Mouse (Mus musculus) kidney, embryonic 14.5 days (tissue): ENCODE measurements around the gene Aven. TPM values are rescaled to one million over a fixed set of nuclear protein-coding genes. Genes with fewer than 3 reads are reported as not detected.

ENCODE experiments used
- ATAC-seq: fragments of 200-750 bp; cut with Nextera tagmentation; 2 replicates; pipeline ENCODE4 v1.8.0; 2017; ENCODE audit warnings: moderate number of reproducible peaks, mild to moderate bottlenecking, moderate TSS enrichment, moderate library complexity; ENCODE audit not compliant: low FRiP score, low TSS enrichment
- H3K27ac ChIP-seq: fragments of 300-500 bp; sonication (generic); 2 replicates; pipeline ENCODE4 v1.5.1; 2014; ENCODE audit warnings: low read depth, mild to moderate bottlenecking, low read length, moderate library complexity, mixed read lengths
- H3K27me3 ChIP-seq: fragments of 300-500 bp; sonication (generic); 2 replicates; pipeline ENCODE4 v1.6.1; 2014; ENCODE audit warnings: mild to moderate bottlenecking, low read length; ENCODE audit not compliant: control insufficient read depth, insufficient read depth
- H3K36me3 ChIP-seq: fragments of 300-500 bp; sonication (generic); 2 replicates; pipeline ENCODE4 v1.6.1; 2014; ENCODE audit warnings: low read length, mixed read lengths; ENCODE audit not compliant: control insufficient read depth, insufficient read depth
- H3K4me1 ChIP-seq: fragments of 300-500 bp; sonication (generic); 2 replicates; pipeline ENCODE4 v1.6.1; 2014; ENCODE audit warnings: low read length, mixed read lengths; ENCODE audit not compliant: control insufficient read depth, insufficient read depth
- H3K4me2 ChIP-seq: fragments of 300-500 bp; sonication (generic); replicated peaks from 2 replicates; pipeline ENCODE4 v1.6.1; 2014; ENCODE audit warnings: low read depth, mild to moderate bottlenecking, low read length
- H3K4me3 ChIP-seq: fragments of 300-500 bp; sonication (generic); 2 replicates; pipeline ENCODE4 v1.5.1; 2014; ENCODE audit warnings: mild to moderate bottlenecking, low read length
- H3K9ac ChIP-seq: fragments of 300-500 bp; sonication (generic); 2 replicates; pipeline ENCODE4 v1.6.1; 2014; ENCODE audit warnings: low read depth, mild to moderate bottlenecking, low read length, moderate library complexity
- H3K9me3 ChIP-seq: fragments of 300-500 bp; sonication (generic); 2 replicates; pipeline ENCODE4 v1.6.1; 2016; ENCODE audit warnings: low read length; ENCODE audit not compliant: control insufficient read depth
- WGBS: fragments of 180-500 bp; shearing (Covaris S2); extraction: QIAGEN DNeasy Blood & Tissue Kit; methylation state at CpG from one replicate; pipeline ENCODE4 v1.1.7; 2014; 5-methylcytosine and 5-hydroxymethylcytosine counted together
- polyA plus RNA-seq: library from polyadenylated mRNA; unstranded; fragments of >200 nt; fragmentation: Nextera tagmentation; extraction: Ambion mirVana; gene quantifications from 2 replicates; pipeline ENCODE4 v1.2.1, GENCODE M21; 2014

Aven gene
- polyA plus RNA-seq, 1 experiment from 2014 or later: 10.9 TPM

- Histone ChIP-seq H3K9ac (no peak overlapping the region), H3K27me3 (no peaks in the 10 kb centered on the region), H3K4me3 (no peak overlapping the region), H3K36me3 (no peaks in the 10 kb centered on the region), H3K4me2 (no peak overlapping the region), H3K27ac (no peak overlapping the region), H3K4me1 (no peaks in the 10 kb centered on the region), H3K9me3 (no peaks in the 10 kb centered on the region)
- 93% methylated on average over 7 of the region's 7 CpGs for WGBS
- no peak for ATAC-seq
Measured at GRCm38 (mm10) chr2:112561549-112561948, 68.8 kb downstream of the Aven start.

- ATAC-seq: no peak
- Histone ChIP-seq H3K4me2 (no peak overlapping the region), H3K36me3 (no peaks in the 10 kb centered on the region), H3K4me3 (no peak overlapping the region), H3K9me3 (no peaks in the 10 kb centered on the region), H3K27me3 (no peaks in the 10 kb centered on the region), H3K9ac (no peak overlapping the region), H3K27ac (no peak overlapping the region), H3K4me1 (no peaks in the 10 kb centered on the region)
- 96% methylated on average over 1 of the region's 1 CpGs for WGBS
Measured at GRCm38 (mm10) chr2:112565060-112565459, 72.3 kb downstream of the Aven start.

DNA sequence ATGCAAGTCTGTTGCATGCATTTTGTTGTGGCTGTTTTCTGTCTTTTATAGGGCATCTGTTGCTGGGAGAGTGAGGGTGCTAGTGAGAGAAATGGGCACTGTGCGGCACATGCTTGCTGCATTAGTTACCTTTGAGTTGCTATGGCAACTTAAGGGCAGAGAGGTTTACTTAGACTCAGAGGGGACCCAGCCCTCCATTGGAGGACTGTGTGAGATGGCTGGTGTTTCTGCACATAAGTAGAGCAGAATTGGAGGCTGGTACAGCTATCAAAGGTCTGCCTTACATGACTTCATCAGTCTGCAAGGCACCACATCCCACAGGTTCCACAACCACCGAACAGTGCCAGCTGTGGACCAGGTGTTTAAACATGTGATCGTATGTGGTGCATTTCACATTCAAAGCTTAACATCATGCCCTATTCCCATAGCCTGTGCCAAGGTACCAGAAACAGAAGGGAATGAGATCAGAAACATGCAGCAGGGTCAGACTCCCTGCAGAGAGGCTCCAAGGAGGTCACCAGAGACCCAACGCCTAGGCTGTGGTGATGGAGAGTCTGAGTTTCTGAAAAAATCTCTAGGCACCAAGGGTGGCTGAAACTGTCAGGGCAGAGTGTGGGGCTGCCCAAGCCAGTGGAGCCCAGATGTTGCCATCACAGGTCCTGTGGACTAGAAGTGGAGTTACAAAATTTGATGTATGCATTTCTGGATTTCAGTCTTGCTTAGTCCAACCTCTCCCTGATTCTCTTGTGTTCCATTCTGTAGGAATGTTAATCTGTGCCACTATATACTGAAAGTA lies 73.7 kb downstream of the Aven start:
- no peak overlapping the region for H3K4me3 ChIP-seq
- no peaks in the 10 kb centered on the region for H3K4me1 ChIP-seq
- WGBS: 85% methylated on average over 4 of the region's 4 CpGs
- no peak for ATAC-seq
- H3K4me2 ChIP-seq: no peak overlapping the region
- H3K36me3 ChIP-seq: no peaks in the 10 kb centered on the region
- no peaks in the 10 kb centered on the region for H3K9me3 ChIP-seq
- no peak overlapping the region for H3K27ac ChIP-seq
- H3K27me3 ChIP-seq: no peaks in the 10 kb centered on the region
- H3K9ac ChIP-seq: no peak overlapping the region

- no peak overlapping the region for H3K9ac ChIP-seq
- no peak overlapping the region for H3K27ac ChIP-seq
- no peak overlapping the region for H3K4me2 ChIP-seq
- no peak overlapping the region for H3K4me3 ChIP-seq
- H3K36me3 ChIP-seq: no peaks in the 10 kb centered on the region
- no peaks in the 10 kb centered on the region for H3K4me1 ChIP-seq
- WGBS: 90% methylated on average over 4 of the region's 4 CpGs
- no peak for ATAC-seq
- H3K9me3 ChIP-seq: no peaks in the 10 kb centered on the region
- no peaks in the 10 kb centered on the region for H3K27me3 ChIP-seq
Measured at GRCm38 (mm10) chr2:112567786-112568185, 75.0 kb downstream of the Aven start.

- no peaks in the 10 kb centered on the region for H3K4me1 ChIP-seq
- H3K9ac ChIP-seq: no peak overlapping the region
- H3K27me3 ChIP-seq: no peaks in the 10 kb centered on the region
- H3K27ac ChIP-seq: no peak overlapping the region
- H3K4me3 ChIP-seq: no peak overlapping the region
- no peak overlapping the region for H3K4me2 ChIP-seq
- WGBS: 79% methylated on average over 7 of the region's 7 CpGs
- no peak for ATAC-seq
- no peaks in the 10 kb centered on the region for H3K36me3 ChIP-seq
- H3K9me3 ChIP-seq: no peaks in the 10 kb centered on the region
Measured at GRCm38 (mm10) chr2:112590985-112591384, 98.2 kb downstream of the Aven start.

- Histone ChIP-seq H3K36me3 (no peaks in the 10 kb centered on the region), H3K27me3 (no peaks in the 10 kb centered on the region), H3K4me3 (no peak overlapping the region), H3K9me3 (no peaks in the 10 kb centered on the region), H3K4me2 (no peak overlapping the region), H3K9ac (no peak overlapping the region), H3K27ac (no peak overlapping the region), H3K4me1 (no peaks in the 10 kb centered on the region)
- ATAC-seq: no peak
- WGBS: 69% methylated on average over 6 of the region's 6 CpGs
Measured at GRCm38 (mm10) chr2:112591451-112591871, 98.7 kb downstream of the Aven start.

GRCm38 (mm10) chr2:112593322-112593721 lies 100.6 kb downstream of the Aven start:
- H3K27me3 ChIP-seq: no peaks in the 10 kb centered on the region
- H3K9ac ChIP-seq: no peak overlapping the region
- H3K4me1 ChIP-seq: no peaks in the 10 kb centered on the region
- 53% methylated on average over 2 of the region's 2 CpGs for WGBS
- H3K27ac ChIP-seq: no peak overlapping the region
- H3K36me3 ChIP-seq: no peaks in the 10 kb centered on the region
- H3K4me3 ChIP-seq: no peak overlapping the region
- no peaks in the 10 kb centered on the region for H3K9me3 ChIP-seq
- no peak overlapping the region for H3K4me2 ChIP-seq
- ATAC-seq: 0 out of 2 replicates have a peak, but pooled peaks have one; percentile 60

- H3K36me3 ChIP-seq: no peaks in the 10 kb centered on the region
- H3K4me2 ChIP-seq: no peak overlapping the region
- 81% methylated on average over 2 of the region's 2 CpGs for WGBS
- no peak overlapping the region for H3K4me3 ChIP-seq
- H3K27me3 ChIP-seq: no peaks in the 10 kb centered on the region
- H3K9ac ChIP-seq: no peak overlapping the region
- H3K4me1 ChIP-seq: no peaks in the 10 kb centered on the region
- H3K27ac ChIP-seq: no peak overlapping the region
- ATAC-seq: peak; percentile 73; the same call in 1 of the 2 replicates
- H3K9me3 ChIP-seq: no peaks in the 10 kb centered on the region
Measured at GRCm38 (mm10) chr2:112593781-112594180, 101.0 kb downstream of the Aven start.

GRCm38 (mm10) chr2:112595807-112596206 lies 103.0 kb downstream of the Aven start:
- 75% methylated on average over 3 of the region's 3 CpGs for WGBS
- H3K27ac ChIP-seq: no peak overlapping the region
- H3K4me3 ChIP-seq: no peak overlapping the region
- no peak overlapping the region for H3K9ac ChIP-seq
- no peak for ATAC-seq
- no peak overlapping the region for H3K4me2 ChIP-seq
- H3K4me1 ChIP-seq: no peaks in the 10 kb centered on the region
- H3K9me3 ChIP-seq: no peaks in the 10 kb centered on the region
- H3K36me3 ChIP-seq: no peaks in the 10 kb centered on the region
- H3K27me3 ChIP-seq: no peaks in the 10 kb centered on the region
